Mouse (Mus musculus) thymus, postnatal 14 days (tissue): Measurements from ENCODE around the gene Frmd4a.

ENCODE experiments used
- DNase-seq: peaks from one replicate; pipeline ENCODE4 v3.0.0; 2021

The Frmd4a gene

GRCm38 (mm10) chr2:4561196-4561595 lies 543.7 kb downstream of the Frmd4a start:
- no peak for DNase-seq

GRCm38 (mm10) chr2:4562373-4562772 lies 544.9 kb downstream of the Frmd4a start:
- DNase-seq, result no peak

GRCm38 (mm10) chr2:4562826-4563225 lies 545.3 kb downstream of the Frmd4a start:
- DNase-seq, result no peak

GRCm38 (mm10) chr2:4563322-4563721 lies 545.8 kb downstream of the Frmd4a start:
- no peak for DNase-seq

GRCm38 (mm10) chr2:4566260-4566955 lies 548.9 kb downstream of the Frmd4a start:
- no peak for DNase-seq

- no peak for DNase-seq
Observed at GRCm38 (mm10) chr2:4566956-4567680, 549.6 kb downstream of the Frmd4a start.

GRCm38 (mm10) chr2:4568967-4569366 lies 551.5 kb downstream of the Frmd4a start:
- no peak for DNase-seq

- no peak for DNase-seq
Observed at GRCm38 (mm10) chr2:4570186-4570861, 552.8 kb downstream of the Frmd4a start.

- DNase-seq, result no peak
Observed at GRCm38 (mm10) chr2:4572498-4573263, 555.2 kb downstream of the Frmd4a start.

- DNase-seq, result no peak
Observed at GRCm38 (mm10) chr2:4573386-4573785, 555.9 kb downstream of the Frmd4a start.

- no peak for DNase-seq
Observed at GRCm38 (mm10) chr2:4574251-4574650, 556.7 kb downstream of the Frmd4a start.

- no peak for DNase-seq
Observed at GRCm38 (mm10) chr2:4575163-4575562, 557.6 kb downstream of the Frmd4a start.

- DNase-seq, result no peak
Observed at GRCm38 (mm10) chr2:4575975-4576374, 558.5 kb downstream of the Frmd4a start.

GRCm38 (mm10) chr2:4578291-4578690 lies 560.8 kb downstream of the Frmd4a start:
- no peak for DNase-seq

GRCm38 (mm10) chr2:4579357-4580068 lies 562.0 kb downstream of the Frmd4a start:
- DNase-seq, result no peak

GRCm38 (mm10) chr2:4580666-4581065 lies 563.1 kb downstream of the Frmd4a start:
- peak; percentile 32 for DNase-seq

GRCm38 (mm10) chr2:4582930-4583329 lies 565.4 kb downstream of the Frmd4a start:
- DNase-seq, result no peak

- no peak for DNase-seq
Observed at GRCm38 (mm10) chr2:4584252-4584651, 566.7 kb downstream of the Frmd4a start.

- DNase-seq, result no peak
Observed at GRCm38 (mm10) chr2:4586245-4586644, 568.7 kb downstream of the Frmd4a start.

- no peak for DNase-seq
Observed at GRCm38 (mm10) chr2:4587685-4588409, 570.3 kb downstream of the Frmd4a start.

- DNase-seq, result no peak
Observed at GRCm38 (mm10) chr2:4591647-4592046, 574.1 kb downstream of the Frmd4a start.

GRCm38 (mm10) chr2:4592666-4593065 lies 575.1 kb downstream of the Frmd4a start:
- DNase-seq, result no peak
